Mouse (Mus musculus): Measurements from ENCODE around the gene Cpne2.

Cpne2 gene

GRCm38 (mm10) chr8:94535631-94536030 is 2.8 kb downstream of the Cpne2 start:
- DNase-seq (ENCODE audit: low spot score in 2 of 2): no peak

DNA sequence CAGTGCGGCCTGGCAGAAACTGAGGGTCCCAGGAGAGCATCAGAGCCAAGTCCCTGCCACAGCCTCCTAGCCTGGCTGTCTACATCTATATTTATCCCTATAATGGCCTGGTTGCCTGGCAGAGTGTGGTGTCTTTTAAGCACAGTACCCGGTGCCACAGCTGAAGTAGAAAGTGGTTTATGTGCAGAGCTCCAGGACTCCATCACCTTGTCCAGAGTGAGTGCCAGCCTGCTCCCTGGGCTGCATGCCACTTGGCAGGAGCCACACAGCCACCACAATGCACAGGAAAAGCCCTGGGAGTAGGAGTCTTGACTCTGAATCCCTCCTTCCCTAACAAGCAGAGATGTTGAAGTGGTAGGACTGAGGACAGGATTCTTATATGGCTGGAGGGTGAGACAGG is 4.7 kb downstream of the Cpne2 start:
- DNase-seq (ENCODE audit: low spot score in 2 of 2): no peak

GRCm38 (mm10) chr8:94540025-94540424 is 7.2 kb downstream of the Cpne2 start:
- DNase-seq (ENCODE audit: low spot score in 2 of 2): no peak

GRCm38 (mm10) chr8:94540889-94541795 is 8.4 kb downstream of the Cpne2 start:
- DNase-seq (ENCODE audit: low spot score in 2 of 2): no peak

- no peak for DNase-seq (ENCODE audit: low spot score in 2 of 2)
Measured at GRCm38 (mm10) chr8:94543981-94544380, 11.2 kb downstream of the Cpne2 start.

GRCm38 (mm10) chr8:94549041-94549440 is 16.3 kb downstream of the Cpne2 start:
- no peak for DNase-seq (ENCODE audit: low spot score in 2 of 2)

- no peak for DNase-seq (ENCODE audit: low spot score in 2 of 2)
Measured at GRCm38 (mm10) chr8:94549482-94549881, 16.7 kb downstream of the Cpne2 start.

DNA sequence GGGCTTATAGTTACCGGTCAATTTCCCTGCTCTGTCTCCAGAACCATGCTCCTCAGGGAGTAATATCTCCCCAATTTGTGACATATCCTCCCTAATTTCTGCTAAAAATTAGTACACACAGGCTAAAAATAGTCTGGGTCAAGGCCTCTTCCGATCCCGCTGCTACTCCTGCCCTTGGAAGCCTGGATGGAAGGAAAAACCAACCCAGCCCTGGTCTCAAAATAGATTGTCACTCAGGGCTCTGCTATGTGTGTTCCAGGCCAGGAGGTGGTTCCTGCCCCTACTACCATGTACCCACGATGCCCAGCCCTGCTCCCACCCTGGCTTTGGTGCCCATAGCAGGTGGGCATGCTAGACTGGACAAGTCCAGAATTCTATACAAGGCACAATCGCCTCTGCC is 17.2 kb downstream of the Cpne2 start:
- no peak for DNase-seq (ENCODE audit: low spot score in 2 of 2)

DNA sequence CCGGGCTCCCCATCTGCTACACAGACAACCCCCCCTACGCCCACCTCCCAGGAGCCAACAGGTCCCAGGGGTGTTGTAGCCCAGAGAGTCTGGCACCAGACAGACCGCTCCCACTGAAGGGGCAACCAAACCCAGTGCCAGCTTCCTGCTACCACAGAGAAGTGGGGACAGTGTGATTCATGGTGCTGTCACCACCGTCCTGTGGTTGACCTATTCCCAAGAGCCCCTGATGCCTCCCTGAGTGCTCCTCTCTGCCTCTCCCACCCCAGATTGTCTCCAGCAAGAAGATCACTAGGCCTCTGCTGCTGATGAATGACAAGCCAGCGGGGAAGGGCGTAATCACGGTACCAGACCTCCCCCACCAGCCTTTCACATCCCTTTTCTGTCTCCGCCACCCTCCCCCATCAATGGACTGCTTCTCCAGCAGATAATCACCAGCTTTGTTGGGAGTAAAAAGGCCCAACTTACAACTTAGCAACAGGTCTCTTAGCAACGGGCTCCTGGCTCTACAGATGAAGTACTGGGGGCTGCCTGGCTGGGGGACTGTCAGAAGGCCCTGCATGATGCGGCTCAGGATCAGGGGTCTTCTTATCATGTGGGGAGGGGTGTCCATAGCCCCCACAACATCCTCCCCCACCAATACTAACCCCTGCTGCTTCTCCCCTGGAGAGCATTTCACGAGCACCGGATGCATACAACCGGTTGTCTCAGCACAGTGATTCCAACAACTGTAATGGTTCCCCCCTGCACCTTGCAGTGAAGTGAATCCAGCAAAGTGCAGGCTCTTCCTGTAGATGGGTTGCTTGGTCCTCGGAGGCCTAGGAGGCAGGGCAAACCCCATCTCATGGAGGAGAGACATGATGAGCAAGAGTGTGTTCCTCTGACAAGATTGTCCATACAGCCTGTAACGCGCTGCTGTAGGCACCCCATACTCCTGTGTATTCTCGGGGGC is 19.0 kb downstream of the Cpne2 start:
- DNase-seq (ENCODE audit: low spot score in 2 of 2): peak; percentile 70 to 78

DNA sequence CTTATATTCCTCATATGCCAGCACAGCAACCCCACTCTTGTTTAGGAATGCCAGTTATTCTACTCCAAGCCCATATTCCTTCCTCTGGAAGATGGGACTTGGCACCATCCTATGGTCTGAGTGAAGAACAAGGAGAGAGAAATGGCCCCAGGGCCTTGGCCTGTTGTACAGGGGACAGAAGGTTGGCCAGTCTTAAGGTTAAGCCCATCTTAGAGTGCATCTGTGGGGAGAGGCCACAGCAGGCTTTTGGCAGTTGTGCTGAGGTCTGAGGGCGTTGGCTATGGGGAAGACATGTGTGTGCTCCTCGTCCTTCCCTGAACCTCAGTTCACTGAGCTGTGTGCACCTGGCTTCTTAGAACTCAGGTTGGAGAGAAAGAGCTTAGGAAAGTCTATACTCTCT is 19.9 kb downstream of the Cpne2 start:
- no peak for DNase-seq (ENCODE audit: low spot score in 2 of 2)

GRCm38 (mm10) chr8:94557281-94557680 is 24.5 kb downstream of the Cpne2 start:
- DNase-seq (ENCODE audit: low spot score in 2 of 2): no peak

- no peak for DNase-seq (ENCODE audit: low spot score in 2 of 2)
Measured at GRCm38 (mm10) chr8:94561256-94561655, 28.5 kb downstream of the Cpne2 start.

GRCm38 (mm10) chr8:94564421-94564820 is 31.6 kb downstream of the Cpne2 start:
- DNase-seq (ENCODE audit: low spot score in 2 of 2): no peak

DNA sequence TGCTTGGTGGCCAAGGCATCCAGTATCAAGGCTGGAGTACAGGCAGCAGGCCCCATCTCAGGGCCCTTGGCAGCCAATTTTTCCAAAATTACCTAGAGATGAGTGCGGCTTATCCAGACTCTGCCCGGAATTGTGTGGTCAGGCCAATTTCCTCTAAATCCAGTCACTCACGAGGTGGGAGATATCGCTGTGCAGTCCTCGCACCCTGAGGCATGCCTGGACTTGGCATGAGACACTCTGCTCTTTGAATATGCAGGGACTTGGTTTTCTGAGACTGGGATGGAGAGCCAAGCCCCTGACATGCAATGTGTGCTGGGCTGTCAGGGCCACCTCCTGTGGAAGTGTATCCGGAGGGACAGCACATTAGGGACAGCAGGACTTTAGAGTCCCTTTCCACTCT is 33.2 kb downstream of the Cpne2 start:
- no peak for DNase-seq (ENCODE audit: low spot score in 2 of 2)

DNA sequence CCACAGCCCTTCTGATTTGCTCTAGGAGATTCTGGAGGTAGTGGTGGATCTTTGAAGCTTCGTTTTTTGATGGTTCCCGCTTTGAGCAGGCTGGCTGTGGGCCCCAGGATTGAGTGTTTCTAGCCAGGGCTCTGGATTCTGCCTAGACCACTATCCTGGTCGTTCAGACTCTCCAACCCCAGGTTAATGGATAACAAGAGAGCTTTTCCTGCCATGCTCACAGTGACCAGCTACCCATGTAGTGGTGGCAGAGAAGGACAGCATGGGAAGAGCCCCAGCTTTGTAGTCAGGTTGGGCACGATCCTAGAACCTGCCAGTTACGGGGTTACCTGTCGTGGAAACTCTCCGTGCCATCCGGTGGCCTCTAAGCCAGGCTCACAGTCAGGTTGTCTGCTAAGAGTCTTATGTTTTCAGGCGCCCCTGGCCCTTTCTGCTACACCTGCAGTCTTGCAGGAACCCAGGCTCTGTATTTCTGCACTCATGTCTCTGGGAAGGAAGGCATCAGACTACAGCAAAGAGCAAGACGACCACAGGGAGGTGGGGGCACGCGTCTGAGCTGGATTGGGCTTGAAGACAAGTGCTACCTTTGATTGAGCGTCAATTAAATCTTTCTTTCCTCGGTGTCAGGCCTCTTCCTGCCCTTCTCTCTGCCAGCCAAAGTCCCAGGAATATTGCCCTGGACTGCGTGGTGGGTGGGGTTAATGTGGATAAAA is 33.8 kb downstream of the Cpne2 start:
- no peak for DNase-seq (ENCODE audit: low spot score in 2 of 2)

DNA sequence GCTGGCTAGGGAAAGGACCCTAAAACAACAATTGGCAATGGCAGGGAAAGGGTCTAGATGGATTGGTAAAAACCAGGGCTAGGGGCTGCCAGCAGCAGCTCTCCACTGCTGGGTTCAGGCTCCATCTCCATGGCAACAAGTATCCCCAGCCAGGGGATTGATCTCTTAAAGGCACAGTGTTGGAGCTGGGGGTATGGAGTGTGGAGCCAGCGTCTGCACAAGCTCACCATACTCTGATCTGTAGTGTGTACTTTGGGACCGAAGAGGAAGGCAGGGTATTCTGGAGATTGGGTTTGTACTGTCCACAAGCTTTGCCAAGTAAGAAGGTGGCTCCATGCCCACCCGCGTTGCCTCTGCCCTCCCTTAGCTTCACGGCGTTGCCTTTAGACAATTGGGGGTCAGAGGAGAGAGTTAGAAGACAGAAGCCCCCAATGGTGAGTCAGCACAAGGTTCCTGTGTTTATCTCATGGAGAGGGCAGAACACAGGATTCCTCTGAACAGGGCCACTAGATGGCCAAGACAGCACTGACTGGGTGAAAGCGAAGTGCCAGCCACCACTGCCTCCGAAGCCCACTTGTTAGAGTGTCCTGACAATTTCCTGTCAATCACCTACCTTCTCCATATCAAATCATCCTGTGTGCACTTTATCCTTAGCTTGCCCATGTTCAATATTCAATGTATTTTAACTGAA is 34.5 kb downstream of the Cpne2 start:
- DNase-seq (ENCODE audit: low spot score in 2 of 2): no peak

- no peak for DNase-seq (ENCODE audit: low spot score in 2 of 2)
Measured at GRCm38 (mm10) chr8:94568098-94568497, 35.3 kb downstream of the Cpne2 start.

DNA sequence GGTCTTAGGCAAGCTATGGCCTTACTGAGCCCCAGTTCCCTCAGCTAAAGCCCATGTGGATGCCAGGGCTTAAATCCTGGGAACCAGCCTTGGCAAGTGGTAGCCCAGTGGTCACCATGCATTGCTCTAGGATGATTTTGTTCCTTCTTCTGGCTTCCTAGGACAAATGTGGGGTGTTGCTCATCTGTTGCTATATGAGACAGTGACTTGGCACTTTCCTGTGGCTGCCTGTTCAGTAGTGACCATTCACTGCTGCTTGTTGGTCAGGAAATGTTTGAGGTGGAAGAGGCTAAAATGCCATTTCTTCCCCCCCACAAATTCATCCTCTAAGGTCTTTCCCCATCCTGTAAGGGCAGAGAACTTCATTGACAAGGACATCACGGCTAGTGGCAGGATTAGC is 36.6 kb downstream of the Cpne2 start:
- no peak for DNase-seq (ENCODE audit: low spot score in 2 of 2)

DNA sequence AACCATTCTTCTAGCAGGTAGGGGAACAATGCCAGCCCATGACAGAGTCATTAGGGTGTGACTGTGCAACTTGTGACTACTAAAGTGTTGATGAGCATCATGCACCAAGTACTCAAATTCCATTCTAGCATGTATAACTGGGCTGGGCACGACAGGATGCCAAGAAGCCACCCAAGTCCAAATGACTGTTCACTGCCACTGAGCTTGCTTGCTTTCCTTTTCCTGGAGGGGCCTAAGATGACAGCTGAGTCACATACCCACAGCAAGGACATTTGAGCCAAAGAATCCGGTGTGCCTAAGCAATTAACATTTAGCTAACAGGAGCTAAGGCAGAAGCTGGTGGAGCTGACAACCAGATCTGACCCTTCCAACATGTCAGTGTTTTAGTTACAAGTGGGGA is 39.1 kb downstream of the Cpne2 start:
- DNase-seq (ENCODE audit: low spot score in 2 of 2): no peak

- DNase-seq (ENCODE audit: low spot score in 2 of 2): peak; percentile 65 to 71
Measured at GRCm38 (mm10) chr8:94574159-94574907, 41.5 kb downstream of the Cpne2 start.

DNA sequence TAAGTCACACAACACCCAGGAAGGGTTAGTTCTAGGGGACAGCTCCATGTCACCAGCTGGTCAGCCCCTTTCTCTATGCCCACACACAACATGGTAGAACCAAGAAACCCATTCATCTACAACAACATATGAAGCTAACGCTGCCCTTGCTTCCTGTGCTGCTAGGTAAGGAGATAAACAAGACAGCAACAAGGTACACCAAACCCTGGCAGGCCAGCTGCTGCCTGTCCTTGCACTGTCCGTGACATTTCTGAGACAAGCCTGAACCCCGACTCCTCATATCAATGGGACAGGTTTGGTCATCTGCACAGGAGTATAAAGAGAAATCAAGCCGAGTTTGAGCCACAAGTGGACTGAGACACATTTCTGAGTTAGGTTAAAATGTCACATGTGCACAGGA is 42.4 kb downstream of the Cpne2 start:
- no peak for DNase-seq (ENCODE audit: low spot score in 2 of 2)
